Mouse (Mus musculus) neural tube, embryonic 14.5 days (tissue): ENCODE data around the gene Cym. TPM values are rescaled to one million over a fixed set of nuclear protein-coding genes. Genes with fewer than 3 reads are reported as not detected.
A peak's percentile ranks its signal among the peaks of the same experiment; 100 is the strongest.

Experiments
- ATAC-seq: fragments of 200-750 bp; cut with Nextera tagmentation; 2 replicates; pipeline ENCODE4 v1.8.0; 2017; ENCODE audit warnings: low read depth, mild to moderate bottlenecking, moderate TSS enrichment, moderate library complexity
- H3K27ac ChIP-seq: fragments of 300-500 bp; sonication (generic); 2 replicates; pipeline ENCODE4 v1.5.1; 2014; ENCODE audit warnings: low read depth, mild to moderate bottlenecking, control low read depth, low read length, moderate library complexity, mixed read lengths
- H3K27me3 ChIP-seq: fragments of 300-500 bp; sonication (generic); 2 replicates; pipeline ENCODE4 v1.6.1; 2014; ENCODE audit warnings: low read length; ENCODE audit not compliant: control insufficient read depth, insufficient read depth
- H3K36me3 ChIP-seq: fragments of 300-500 bp; sonication (generic); 2 replicates; pipeline ENCODE4 v1.6.1; 2014; ENCODE audit warnings: low read length, mixed read lengths; ENCODE audit not compliant: control insufficient read depth, insufficient read depth
- H3K4me1 ChIP-seq: fragments of 300-500 bp; sonication (generic); 2 replicates; pipeline ENCODE4 v1.6.1; 2014; ENCODE audit warnings: low read length; ENCODE audit not compliant: control insufficient read depth, insufficient read depth
- H3K4me2 ChIP-seq: fragments of 300-500 bp; sonication (generic); 2 replicates; pipeline ENCODE4 v1.6.1; 2014; ENCODE audit warnings: mild to moderate bottlenecking, low read depth, low read length, control low read depth
- H3K4me3 ChIP-seq: fragments of 300-500 bp; sonication (generic); 2 replicates; pipeline ENCODE4 v1.5.1; 2014; ENCODE audit warnings: low read depth, low read length, control low read depth, mixed read lengths
- H3K9ac ChIP-seq: fragments of 300-500 bp; sonication (generic); replicated peaks from 2 replicates; pipeline ENCODE4 v1.6.1; 2014; ENCODE audit warnings: low read depth, mild to moderate bottlenecking, control low read depth, low read length, mixed read lengths
- H3K9me3 ChIP-seq: fragments of 300-500 bp; sonication (generic); 2 replicates; pipeline ENCODE4 v1.6.1; 2016; ENCODE audit warnings: low read length; ENCODE audit not compliant: control insufficient read depth
- WGBS: fragments of 180-500 bp; shearing (Covaris S2); extraction: QIAGEN DNeasy Blood & Tissue Kit; methylation state at CpG from one replicate; pipeline ENCODE4 v1.1.7; 2014; 5-methylcytosine and 5-hydroxymethylcytosine counted together
- polyA plus RNA-seq: library from polyadenylated mRNA; unstranded; fragments of >200 nt; fragmentation: Nextera tagmentation; extraction: Ambion mirVana; gene quantifications from 2 replicates; pipeline ENCODE4 v1.2.1, GENCODE M21; 2014

Gene Cym
- 0.39 and 0.86 TPM in 2 replicates for polyA plus RNA-seq

DNA sequence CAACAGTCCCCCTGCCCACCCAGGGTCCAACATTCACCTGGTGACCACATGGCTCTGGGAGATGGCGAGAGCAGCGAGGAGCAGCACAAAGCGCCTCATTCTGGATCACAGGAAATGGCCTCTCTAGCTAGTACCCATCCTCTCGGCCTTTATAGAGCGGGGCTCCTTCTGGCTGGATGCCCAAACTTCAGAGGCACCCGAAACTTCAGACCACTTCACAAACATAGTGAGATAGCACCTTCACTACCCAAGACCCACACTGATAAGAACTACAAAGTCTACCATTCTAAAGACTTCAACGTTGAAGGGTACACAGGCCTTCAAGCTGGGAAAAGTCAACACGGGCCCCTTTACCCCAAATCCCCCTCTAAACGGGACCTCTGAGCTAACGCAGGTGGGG is at the start of gene Cym:
TSS of gene Cym (minus strand) at position 125 of the 400 bp plus-strand sequence.
- no peak within 1 kb of the TSS for H3K9ac ChIP-seq
- no peak for ATAC-seq
- no peak within 1 kb of the TSS for H3K4me2 ChIP-seq
- no peaks in the 10 kb centered on the region for H3K36me3 ChIP-seq
- H3K4me3 ChIP-seq = no peak within 1 kb of the TSS
- H3K27me3 ChIP-seq = no peaks in the 10 kb centered on the region
- no peaks in the 10 kb centered on the region for H3K4me1 ChIP-seq
- H3K9me3 ChIP-seq = no peaks in the 10 kb centered on the region
- H3K27ac ChIP-seq = no peak within 1 kb of the TSS
- WGBS = 86% methylated on average over 10 of the region's 10 CpGs

- WGBS = 67% methylated on average over 2 of the region's 2 CpGs
- Histone ChIP-seq H3K27me3 (no peaks in the 10 kb centered on the region), H3K4me3 (no peak overlapping the region), H3K9ac (no peak overlapping the region), H3K27ac (no peak overlapping the region), H3K9me3 (no peaks in the 10 kb centered on the region), H3K4me1 (peaks cover under 1% of the 10 kb centered on the region; the same call in 1 of the 2 replicates), H3K36me3 (no peaks in the 10 kb centered on the region), H3K4me2 (no peak overlapping the region)
- no peak for ATAC-seq
These were observed 45.3 kb upstream of the Cym start for GRCm38 (mm10) chr3:107266814-107267345.

GRCm38 (mm10) chr3:107261851-107262165 is 40.3 kb upstream of the Cym start:
- peak; percentile 42; the same call in 1 of the 2 replicates for ATAC-seq
- no peaks in the 10 kb centered on the region for H3K9me3 ChIP-seq
- no peaks in the 10 kb centered on the region for H3K36me3 ChIP-seq
- peaks cover 17% of the 10 kb centered on the region; the same call in 1 of the 2 replicates for H3K4me1 ChIP-seq
- no peak overlapping the region for H3K4me2 ChIP-seq
- H3K4me3 ChIP-seq = no peak overlapping the region
- 7% methylated on average over 7 of the region's 7 CpGs for WGBS
- H3K9ac ChIP-seq = no peak overlapping the region
- no peak overlapping the region for H3K27ac ChIP-seq
- no peaks in the 10 kb centered on the region for H3K27me3 ChIP-seq

DNA sequence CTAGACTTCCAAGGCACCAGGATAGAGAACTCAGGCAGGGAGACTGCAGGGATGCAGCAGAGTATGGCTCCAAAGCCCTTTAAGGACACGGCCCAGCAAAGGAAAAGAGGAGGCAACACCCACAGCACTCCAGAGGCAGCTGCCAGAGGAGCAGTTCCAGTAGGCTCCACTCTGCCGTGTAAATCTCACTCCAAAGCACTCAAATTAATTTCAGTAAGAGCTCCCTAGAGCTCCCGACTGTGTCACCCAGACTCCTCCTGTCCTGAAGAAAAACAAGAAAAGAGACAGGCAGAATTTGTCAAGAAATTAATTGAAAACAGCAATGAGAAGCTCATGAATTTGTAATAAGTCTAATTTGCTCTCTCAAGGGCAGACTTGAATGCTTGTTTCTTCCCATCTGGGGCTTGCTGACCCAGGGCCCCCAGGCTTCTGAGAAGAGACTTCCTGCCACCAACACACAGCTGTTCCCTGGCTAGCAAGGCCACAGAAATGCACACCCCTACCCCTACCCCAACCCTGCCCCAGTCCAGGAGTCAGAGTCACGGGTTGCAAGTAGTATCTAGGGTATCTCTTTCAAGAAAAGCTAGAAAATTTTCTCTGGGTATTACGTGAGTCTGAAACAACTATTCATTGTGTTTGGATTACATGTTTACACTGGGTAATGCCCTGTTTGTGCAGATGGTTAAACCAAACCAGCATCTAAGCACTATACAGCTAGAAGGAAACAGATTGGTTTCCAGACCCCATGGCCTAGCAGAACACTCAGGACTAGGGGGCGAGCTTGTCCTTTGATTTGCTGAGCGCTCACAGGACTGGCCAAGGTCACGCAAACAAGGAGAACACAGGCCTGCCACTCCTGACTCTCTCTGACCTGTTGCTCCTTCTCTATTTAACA is 39.7 kb upstream of the Cym start:
- no peak overlapping the region for H3K4me3 ChIP-seq
- peak; percentile 54; the same call in 1 of the 2 replicates for ATAC-seq
- 27% methylated on average over 8 of the region's 8 CpGs for WGBS
- H3K9me3 ChIP-seq = no peaks in the 10 kb centered on the region
- H3K36me3 ChIP-seq = no peaks in the 10 kb centered on the region
- H3K27me3 ChIP-seq = no peaks in the 10 kb centered on the region
- peak overlapping the region; percentile 53; the same call in 1 of the 2 replicates for H3K27ac ChIP-seq
- H3K4me1 ChIP-seq = peaks cover 20% of the 10 kb centered on the region; the same call in 1 of the 2 replicates
- no peak overlapping the region for H3K4me2 ChIP-seq
- no peak overlapping the region for H3K9ac ChIP-seq

- Histone ChIP-seq H3K4me3 (no peak overlapping the region), H3K9me3 (no peaks in the 10 kb centered on the region), H3K4me1 (peaks cover 20% of the 10 kb centered on the region; the same call in 1 of the 2 replicates), H3K27me3 (no peaks in the 10 kb centered on the region), H3K9ac (no peak overlapping the region), H3K27ac (no peak overlapping the region), H3K4me2 (no peak overlapping the region), H3K36me3 (no peaks in the 10 kb centered on the region)
- WGBS = 47% methylated on average over 5 of the region's 5 CpGs
- no peak for ATAC-seq
These were observed 36.4 kb upstream of the Cym start for GRCm38 (mm10) chr3:107257924-107258323.

DNA sequence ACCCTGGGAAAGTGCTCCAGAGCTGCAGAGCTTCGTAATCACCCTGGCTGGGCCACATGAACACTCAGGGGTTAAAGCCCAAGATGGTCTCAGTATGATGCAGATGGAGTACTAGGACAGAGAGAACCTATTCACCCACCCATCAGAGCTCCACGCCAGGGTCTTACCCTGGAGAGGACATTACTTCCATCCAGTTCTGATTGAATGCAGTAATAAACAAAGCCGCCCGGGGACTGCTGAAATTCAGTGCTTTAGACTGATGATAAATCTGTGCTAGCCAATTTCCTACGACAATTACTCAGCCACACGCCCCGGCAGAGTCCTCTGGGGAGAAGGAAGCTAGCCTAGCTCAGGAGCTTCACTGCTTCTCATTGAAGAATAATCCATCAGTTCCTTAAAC is 35.2 kb upstream of the Cym start:
- peak; percentile 54; the same call in 1 of the 2 replicates for ATAC-seq
- Histone ChIP-seq H3K36me3 (no peaks in the 10 kb centered on the region), H3K4me1 (peaks cover 17% of the 10 kb centered on the region; the same call in 1 of the 2 replicates), H3K27me3 (no peaks in the 10 kb centered on the region), H3K4me2 (no peak overlapping the region), H3K9me3 (no peaks in the 10 kb centered on the region), H3K9ac (no peak overlapping the region), H3K27ac (no peak overlapping the region; the same call in 1 of the 2 replicates), H3K4me3 (no peak overlapping the region)
- 27% methylated on average over 7 of the region's 7 CpGs for WGBS

DNA sequence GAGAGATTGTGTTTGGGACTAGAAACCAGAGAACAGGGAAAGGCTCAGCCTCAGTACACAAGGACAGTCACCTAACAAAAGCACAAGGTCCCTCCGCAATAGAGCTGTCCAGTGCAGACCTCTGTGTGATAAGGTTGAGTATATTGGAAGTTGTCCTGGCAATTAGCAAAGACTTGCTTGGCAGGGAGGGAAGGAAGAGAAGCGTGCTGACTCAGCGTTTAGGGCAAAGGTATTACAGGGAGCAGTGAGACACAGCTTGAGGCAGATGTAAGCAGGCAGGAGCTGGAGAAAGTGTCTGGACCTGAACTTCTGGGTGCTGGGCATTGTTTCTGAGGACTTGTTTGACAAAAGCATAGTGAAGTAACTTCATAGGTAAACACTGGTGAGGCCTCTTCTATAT is 34.5 kb upstream of the Cym start:
- H3K27ac ChIP-seq = no peak overlapping the region; the same call in 1 of the 2 replicates
- 88% methylated on average over 3 of the region's 3 CpGs for WGBS

GRCm38 (mm10) chr3:107253925-107254324 is 32.4 kb upstream of the Cym start:
- Histone ChIP-seq H3K4me3 (no peak overlapping the region), H3K27ac (no peak overlapping the region), H3K9ac (no peak overlapping the region), H3K4me1 (peaks cover 6% of the 10 kb centered on the region; the same call in 1 of the 2 replicates), H3K27me3 (no peaks in the 10 kb centered on the region), H3K36me3 (no peaks in the 10 kb centered on the region), H3K9me3 (no peaks in the 10 kb centered on the region), H3K4me2 (no peak overlapping the region)
- WGBS = 81% methylated on average over 5 of the region's 5 CpGs
- no peak for ATAC-seq

More for the DNA sequence above, 34.5 kb upstream of the Cym start:
- no peak overlapping the region for H3K9ac ChIP-seq
- H3K9me3 ChIP-seq = no peaks in the 10 kb centered on the region
- H3K36me3 ChIP-seq = no peaks in the 10 kb centered on the region
- no peak overlapping the region for H3K4me3 ChIP-seq
- no peak overlapping the region for H3K4me2 ChIP-seq
- no peak for ATAC-seq
- peaks cover 10% of the 10 kb centered on the region; the same call in 1 of the 2 replicates for H3K4me1 ChIP-seq
- H3K27me3 ChIP-seq = no peaks in the 10 kb centered on the region

DNA sequence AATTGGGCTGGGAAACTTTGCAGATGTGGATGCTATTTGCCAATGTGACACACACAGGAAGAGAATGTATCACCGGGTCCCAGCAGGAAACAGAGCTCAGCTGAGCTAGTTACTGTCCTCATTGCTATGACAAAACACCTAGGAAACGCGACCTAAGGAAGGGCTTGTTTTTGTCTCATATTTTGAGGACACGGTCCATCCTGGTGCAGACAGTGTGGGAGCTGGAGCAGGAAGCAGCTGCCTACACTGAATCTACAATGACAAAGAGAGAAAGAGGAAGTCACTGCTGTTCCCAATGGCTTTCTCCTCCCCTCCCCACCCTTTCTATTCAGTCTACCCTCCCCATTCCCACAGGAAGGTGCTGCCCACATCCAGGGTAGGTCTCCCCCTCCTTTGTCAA is 30.5 kb upstream of the Cym start:
- WGBS = 66% methylated on average over 4 of the region's 4 CpGs
- ATAC-seq = no peak
- Histone ChIP-seq H3K9ac (no peak overlapping the region), H3K4me3 (no peak overlapping the region), H3K4me2 (no peak overlapping the region), H3K9me3 (no peaks in the 10 kb centered on the region), H3K27me3 (no peaks in the 10 kb centered on the region), H3K27ac (no peak overlapping the region), H3K4me1 (peaks cover 3% of the 10 kb centered on the region; the same call in 1 of the 2 replicates), H3K36me3 (no peaks in the 10 kb centered on the region)
